ENCODE assay signal across 18 mouse cellular contexts in genomic region chr1:92394279-92394678, GRCm38 (mm10).
DNase-seq lines count a peak whose midpoint lies in the region; ATAC-seq lines count a peak whose summit lies in the region.
"Had no signal": no experiment of that assay in that cellular context is flagged by ENCODE, and none has a peak within 500 bp of the region (broad histone marks: within the 10 kb centered on the region; RNA-seq: fewer than 3 reads in every experiment).

No protein-coding gene starts in this region.

- ATAC-seq in midbrain, embryonic 11.5 days (ENCODE audit: low FRiP score): no peak
- ATAC-seq in midbrain, embryonic 13.5 days: no peak
- peak; percentile 81 for ATAC-seq in common myeloid progenitor, adult 5-6 weeks (replicated peaks; ENCODE audit: low read depth, poor library complexity, severe bottlenecking)
- ATAC-seq in megakaryocyte, adult 5-6 weeks (ENCODE audit: poor library complexity, severe bottlenecking): peak; percentile 75
- ATAC-seq: forebrain, embryonic 16.5 days; hindbrain, postnatal 0 days had no signal

- H3K27me3 ChIP-seq in midbrain, embryonic 11.5 days (ENCODE audit: control insufficient read depth, insufficient read depth, low read length): no peaks in the 10 kb centered on the region
- no peaks in the 10 kb centered on the region for H3K27me3 ChIP-seq in midbrain, embryonic 13.5 days
- H3K27me3 ChIP-seq: embryonic facial prominence, embryonic 12.5 days; hindbrain, embryonic 13.5 days had no signal

- peak; percentile 8 for DNase-seq in midbrain, embryonic 11.5 days (ENCODE audit: low spot score, missing footprints)
- no peak for DNase-seq in left cerebral cortex, adult 18-20 months (ENCODE audit: low spot score in 2 of 2)
- DNase-seq in thymus, postnatal 4 days: no peak
- DNase-seq: adrenal gland, adult 8-10 months; adrenal gland, postnatal 36 days; cerebellum, adult 11 months; cerebellum, adult 8-10 months; cerebellum, postnatal 14 days; gastrocnemius, postnatal 10 days; heart, postnatal 10 days; heart, postnatal 4 days had no signal

- no peak overlapping the region for H3K4me3 ChIP-seq in midbrain, embryonic 11.5 days (ENCODE audit: low read depth, low read length)
- no peak overlapping the region for H3K4me3 ChIP-seq in midbrain, embryonic 13.5 days (replicated peaks)
- H3K4me3 ChIP-seq: embryonic facial prominence, embryonic 12.5 days; hindbrain, embryonic 13.5 days had no signal

- no peak overlapping the region for H3K4me2 ChIP-seq in midbrain, embryonic 11.5 days
- H3K4me2 ChIP-seq in midbrain, embryonic 13.5 days (replicated peaks): no peak overlapping the region
- H3K4me2 ChIP-seq: embryonic facial prominence, embryonic 12.5 days; hindbrain, embryonic 13.5 days had no signal

- no peaks in the 10 kb centered on the region for H3K9me3 ChIP-seq in midbrain, embryonic 11.5 days (ENCODE audit: control insufficient read depth, low read length)
- no peaks in the 10 kb centered on the region for H3K9me3 ChIP-seq in midbrain, embryonic 13.5 days
- H3K9me3 ChIP-seq: embryonic facial prominence, embryonic 12.5 days; hindbrain, embryonic 13.5 days had no signal

- H3K4me1 ChIP-seq in midbrain, embryonic 11.5 days (ENCODE audit: control insufficient read depth, insufficient read depth, low read length): peaks cover 6% of the 10 kb centered on the region; the same call in 1 of the 2 replicates
- peaks cover 25% of the 10 kb centered on the region for H3K4me1 ChIP-seq in midbrain, embryonic 13.5 days (replicated peaks)

- 85% methylated on average over 3 of the region's 3 CpGs for WGBS in midbrain, embryonic 11.5 days
- 84% methylated on average over 3 of the region's 3 CpGs for WGBS in midbrain, embryonic 13.5 days

- no peaks in the 10 kb centered on the region for H3K36me3 ChIP-seq in midbrain, embryonic 11.5 days (ENCODE audit: control insufficient read depth, insufficient read depth, low read length)
- no peaks in the 10 kb centered on the region for H3K36me3 ChIP-seq in midbrain, embryonic 13.5 days
- H3K36me3 ChIP-seq: embryonic facial prominence, embryonic 12.5 days; hindbrain, embryonic 13.5 days had no signal

- no peak overlapping the region for H3K27ac ChIP-seq in midbrain, embryonic 11.5 days (ENCODE audit: low read depth, low read length)
- no peak overlapping the region for H3K27ac ChIP-seq in midbrain, embryonic 13.5 days
- H3K27ac ChIP-seq: embryonic facial prominence, embryonic 12.5 days; hindbrain, embryonic 13.5 days; hindbrain, postnatal 0 days had no signal

- H3K9ac ChIP-seq in midbrain, embryonic 11.5 days (ENCODE audit: low read length): no peak overlapping the region
- H3K9ac ChIP-seq in midbrain, embryonic 13.5 days (replicated peaks): no peak overlapping the region
- H3K9ac ChIP-seq: embryonic facial prominence, embryonic 12.5 days; hindbrain, embryonic 13.5 days had no signal

Comparison
In these comparisons a context has a peak if more than half of its experiments do, and no peak if none do; other contexts are left out.
1. ATAC-seq: peak in common myeloid progenitor, adult 5-6 weeks (single experiment) and megakaryocyte, adult 5-6 weeks (single experiment); none in midbrain, embryonic 11.5 days (single experiment) and midbrain, embryonic 13.5 days (single experiment).